Mouse (Mus musculus) lung, adult 2 months (tissue): Measurements from ENCODE around the gene Tceal3.

Experiments
- CTCF ChIP-seq: fragments of 200-500 bp; IDR thresholded peaks from 2 replicates; pipeline ENCODE4 v1.5.1; 2011; ENCODE audit warnings: mild to moderate bottlenecking, low read length, control low read depth; ENCODE audit not compliant: insufficient read depth
- POLR2A ChIP-seq: fragments of 200-500 bp; IDR thresholded peaks from 2 replicates; pipeline ENCODE4 v1.6.1; 2011; ENCODE audit warnings: low read depth, mild to moderate bottlenecking, control low read depth, low read length, borderline replicate concordance; ENCODE audit errors: extremely low read depth

- no peak for TF ChIP-seq POLR2A
- no peak for TF ChIP-seq CTCF
Observed at GRCm38 (mm10) chrX:136590199-136590896, at the start of gene Tceal3.
